ENCODE assay signal across 8 mouse cellular contexts in genomic region chr2:118972687-118973376, GRCm38 (mm10). TPM values are rescaled to one million over a fixed set of nuclear protein-coding genes. Genes with fewer than 3 reads are reported as not detected.
DNase-seq lines count a peak whose midpoint lies in the region; ATAC-seq and TF ChIP-seq lines count a peak whose summit lies in the region.

No protein-coding gene starts in this region.

- peak overlapping the region; percentile 35; the same call in 1 of the 2 replicates for H3K4me3 ChIP-seq in E14TG2a.4 (replicated peaks; ENCODE audit: low read length)
- H3K4me3 ChIP-seq in forebrain, embryonic 11.5 days (ENCODE audit: low read depth, low read length), result peak overlapping the region; percentile 17
- H3K4me3 ChIP-seq in heart, embryonic 16.5 days (ENCODE audit: low read length), result peak overlapping the region; percentile 49
- peak overlapping the region; percentile 40 to 46 for H3K4me3 ChIP-seq in liver, embryonic 14.5 days (ENCODE audit: insufficient read depth in 1 of 2, low read depth in 2 of 2, low read length in 2 of 2)
- peak overlapping the region; percentile 40 for H3K4me3 ChIP-seq in stomach, embryonic 15.5 days (replicated peaks)

- no peaks in the 10 kb centered on the region for H3K9me3 ChIP-seq in E14TG2a.4 (ENCODE audit: low read length)
- no peaks in the 10 kb centered on the region for H3K9me3 ChIP-seq in forebrain, embryonic 11.5 days (ENCODE audit: control insufficient read depth, low read length)
- H3K9me3 ChIP-seq in heart, embryonic 16.5 days (replicated peaks; ENCODE audit: control insufficient read depth, low read length), result no peaks in the 10 kb centered on the region
- H3K9me3 ChIP-seq in liver, embryonic 14.5 days (ENCODE audit: control insufficient read depth, low read length), result no peaks in the 10 kb centered on the region
- no peaks in the 10 kb centered on the region for H3K9me3 ChIP-seq in stomach, embryonic 15.5 days

- peak; percentile 70 for TF ChIP-seq CTCF in E14TG2a.4 (conservative IDR thresholded peaks at IDR 0.05; ENCODE audit: low read length)
- peak; percentile 97 for TF ChIP-seq CTCF in liver, embryonic 14.5 days (IDR thresholded peaks at IDR 0.05; ENCODE audit: low read depth)

- WGBS in forebrain, embryonic 11.5 days, result 2% methylated on average over 33 of the region's 33 CpGs
- 2% methylated on average over 33 of the region's 33 CpGs for WGBS in heart, embryonic 16.5 days
- under 1% methylated on average over 33 of the region's 33 CpGs for WGBS in liver, embryonic 14.5 days (ENCODE audit: insufficient replicate concordance)
- 2% methylated on average over 33 of the region's 33 CpGs for WGBS in stomach, embryonic 15.5 days

- TF ChIP-seq EP300 in liver, embryonic 14.5 days (IDR thresholded peaks at IDR 0.05; ENCODE audit: low read depth), result no peak; the same call in 1 of the 2 replicates

- peak overlapping the region; percentile 61 for H3K4me2 ChIP-seq in forebrain, embryonic 11.5 days (ENCODE audit: low read depth, low read length, severe bottlenecking)
- peak overlapping the region; percentile 85 for H3K4me2 ChIP-seq in heart, embryonic 16.5 days (ENCODE audit: low read depth, low read length)
- peak overlapping the region; percentile 74 for H3K4me2 ChIP-seq in liver, embryonic 14.5 days (ENCODE audit: low read depth)
- H3K4me2 ChIP-seq in stomach, embryonic 15.5 days, result peak overlapping the region; percentile 90

- peaks cover 18% of the 10 kb centered on the region for H3K4me1 ChIP-seq in E14TG2a.4 (replicated peaks; ENCODE audit: low read depth, low read length)
- peaks cover 3% of the 10 kb centered on the region; the same call in 1 of the 2 replicates for H3K4me1 ChIP-seq in forebrain, embryonic 11.5 days (replicated peaks; ENCODE audit: control insufficient read depth, insufficient read depth, low read length)
- H3K4me1 ChIP-seq in heart, embryonic 16.5 days (ENCODE audit: control insufficient read depth, insufficient read depth, low read length), result peaks cover 8% of the 10 kb centered on the region
- H3K4me1 ChIP-seq in liver, embryonic 14.5 days (replicated peaks; ENCODE audit: control insufficient read depth in 2 of 2, insufficient read depth in 2 of 2, low read length in 1 of 2), result peaks cover 9 to 22% of the 10 kb centered on the region in 2 experiments
- peaks cover 8% of the 10 kb centered on the region; the same call in 1 of the 2 replicates for H3K4me1 ChIP-seq in stomach, embryonic 15.5 days

- peak; percentile 74 for DNase-seq in c-Kit-positive CD71-positive TER-119-negative erythroid progenitor cells, embryonic 14.5 days (ENCODE audit: low read depth)
- peak; percentile 96 for DNase-seq in forebrain, embryonic 11.5 days (ENCODE audit: low spot score)
- peak; percentile 86 to 91 for DNase-seq in kidney, postnatal 36 days
- peak; percentile 54 to 62 (median 61) for DNase-seq in liver, embryonic 14.5 days (ENCODE audit: low read depth in 3 of 3, low spot score in 3 of 3)
- peak; percentile 90 for DNase-seq in neural tube, embryonic 10.5 days (ENCODE audit: extremely low spot score, low spot score)

- H3K27me3 ChIP-seq in E14TG2a.4 (ENCODE audit: insufficient read depth, low read length), result peaks cover 63% of the 10 kb centered on the region
- H3K27me3 ChIP-seq in forebrain, embryonic 11.5 days (ENCODE audit: control insufficient read depth, insufficient read depth, low read length), result peaks cover 40% of the 10 kb centered on the region
- peaks cover 19% of the 10 kb centered on the region for H3K27me3 ChIP-seq in heart, embryonic 16.5 days (ENCODE audit: control insufficient read depth, insufficient read depth, low read length)
- peaks cover 32% of the 10 kb centered on the region for H3K27me3 ChIP-seq in liver, embryonic 14.5 days (ENCODE audit: control insufficient read depth, insufficient read depth, low read length)
- H3K27me3 ChIP-seq in stomach, embryonic 15.5 days (replicated peaks), result peaks cover 23% of the 10 kb centered on the region

- peak; percentile 88 for ATAC-seq in forebrain, embryonic 11.5 days (replicated peaks; ENCODE audit: low FRiP score)
- peak; percentile 37 for ATAC-seq in heart, embryonic 16.5 days (replicated peaks; ENCODE audit: extremely low read depth, insufficient read depth, low FRiP score)
- ATAC-seq in liver, embryonic 14.5 days (ENCODE audit: insufficient read depth), result peak; percentile 71
- peak; percentile 63 for ATAC-seq in stomach, embryonic 15.5 days (ENCODE audit: insufficient read depth, low FRiP score, low read depth)

- no peak overlapping the region for H3K27ac ChIP-seq in forebrain, embryonic 11.5 days (ENCODE audit: low read depth, low read length)
- no peak overlapping the region for H3K27ac ChIP-seq in heart, embryonic 16.5 days (ENCODE audit: low read length)
- H3K27ac ChIP-seq in liver, embryonic 14.5 days, result no peak overlapping the region
- no peak overlapping the region for H3K27ac ChIP-seq in stomach, embryonic 15.5 days

- peak overlapping the region; percentile 12; the same call in 1 of the 2 replicates for H3K9ac ChIP-seq in forebrain, embryonic 11.5 days (ENCODE audit: low read length)
- peak overlapping the region; percentile 70 for H3K9ac ChIP-seq in heart, embryonic 16.5 days (ENCODE audit: low read length)
- H3K9ac ChIP-seq in liver, embryonic 14.5 days (replicated peaks), result peak overlapping the region; percentile 37
- peak overlapping the region; percentile 37; the same call in 1 of the 2 replicates for H3K9ac ChIP-seq in stomach, embryonic 15.5 days

- no peaks in the 10 kb centered on the region for H3K36me3 ChIP-seq in E14TG2a.4 (ENCODE audit: insufficient read depth, low read length)
- no peaks in the 10 kb centered on the region for H3K36me3 ChIP-seq in forebrain, embryonic 11.5 days (ENCODE audit: control insufficient read depth, insufficient read depth, low read length)
- no peaks in the 10 kb centered on the region for H3K36me3 ChIP-seq in heart, embryonic 16.5 days (ENCODE audit: control insufficient read depth, insufficient read depth)
- no peaks in the 10 kb centered on the region for H3K36me3 ChIP-seq in liver, embryonic 14.5 days (replicated peaks; ENCODE audit: control insufficient read depth, insufficient read depth, low read depth)
- no peaks in the 10 kb centered on the region for H3K36me3 ChIP-seq in stomach, embryonic 15.5 days

RNA-seq across cellular contexts. Expression of gene Chst14, which starts 46.5 kb away (rescaled TPM):
- 15.7 and 20.4 TPM in 2 replicates for polyA plus RNA-seq in forebrain, embryonic 11.5 days (2014; fragmentation: Nextera tagmentation; extraction: Ambion mirVana)
- 17.1 and 18.0 TPM in 2 replicates for polyA plus RNA-seq in heart, embryonic 16.5 days (2015; fragmentation: Nextera tagmentation; extraction: Ambion mirVana)
- polyA plus RNA-seq in liver, embryonic 14.5 days (2012; rRNA removed), result 3.6 and 3.7 TPM in 2 replicates
- polyA plus RNA-seq in liver, embryonic 14.5 days (2014; fragmentation: Nextera tagmentation; extraction: Ambion mirVana), result 4.2 and 4.3 TPM in 2 replicates
- 26.3 and 26.9 TPM in 2 replicates for polyA plus RNA-seq in stomach, embryonic 15.5 days (2015; fragmentation: Nextera tagmentation; extraction: Ambion mirVana)

RNA-seq across cellular contexts. Expression of gene Ccdc32, which starts 56.4 kb away (rescaled TPM):
- 22.1 and 24.0 TPM in 2 replicates for polyA plus RNA-seq in forebrain, embryonic 11.5 days (2014; fragmentation: Nextera tagmentation; extraction: Ambion mirVana)
- polyA plus RNA-seq in heart, embryonic 16.5 days (2015; fragmentation: Nextera tagmentation; extraction: Ambion mirVana), result 18.6 and 19.6 TPM in 2 replicates
- 5.4 and 6.9 TPM in 2 replicates for polyA plus RNA-seq in liver, embryonic 14.5 days (2012; rRNA removed)
- 12.6 and 12.9 TPM in 2 replicates for polyA plus RNA-seq in liver, embryonic 14.5 days (2014; fragmentation: Nextera tagmentation; extraction: Ambion mirVana)
- polyA plus RNA-seq in stomach, embryonic 15.5 days (2015; fragmentation: Nextera tagmentation; extraction: Ambion mirVana), result 22.3 and 24.7 TPM in 2 replicates

Comparison
In these comparisons a context has a peak if more than half of its experiments do, and no peak if none do; other contexts are left out.
1. ATAC-seq: peak in every context shown above with its lines; median percentile 88 in forebrain, embryonic 11.5 days; 71 in liver, embryonic 14.5 days; 63 in stomach, embryonic 15.5 days; 37 in heart, embryonic 16.5 days.
2. H3K9ac ChIP-seq: peak in every context shown above with its lines; median percentile 70 in heart, embryonic 16.5 days; 37 in liver, embryonic 14.5 days; 37 in stomach, embryonic 15.5 days; 12 in forebrain, embryonic 11.5 days.